Comparison of ENCODE assay signal across 13 mouse cellular contexts in genomic region chr5:121216126-121216446, GRCm38 (mm10). TPM values are rescaled to one million over a fixed set of nuclear protein-coding genes. Genes with fewer than 3 reads are reported as not detected.
DNase-seq lines count a peak whose midpoint lies in the region; ATAC-seq lines count a peak whose summit lies in the region.
"Had no signal": no experiment of that assay in that cellular context is flagged by ENCODE, and none has a peak within 500 bp of the region (broad histone marks: within the 10 kb centered on the region; RNA-seq: fewer than 3 reads in every experiment).

No protein-coding gene starts in this region.

- no peak for ATAC-seq in embryonic facial prominence, embryonic 13.5 days (ENCODE audit: insufficient number of reproducible peaks, insufficient read depth, low FRiP score, low TSS enrichment, low read depth)
- ATAC-seq in erythroblast, adult 5-6 weeks (replicated peaks; ENCODE audit: low FRiP score, poor library complexity, severe bottlenecking) = peak; percentile 79
- 0 out of 2 replicates have a peak, but pooled peaks have one; percentile 17 for ATAC-seq in megakaryocyte, adult 5-6 weeks (ENCODE audit: poor library complexity, severe bottlenecking)
- ATAC-seq: forebrain, embryonic 13.5 days had no signal

- 0 out of 2 replicates have a peak overlapping the region, but pooled peaks have one; percentile 21 for H3K9ac ChIP-seq in embryonic facial prominence, embryonic 13.5 days
- H3K9ac ChIP-seq: forebrain, embryonic 13.5 days; heart, embryonic 13.5 days; neural tube, embryonic 13.5 days had no signal

- no peak overlapping the region for H3K27ac ChIP-seq in embryonic facial prominence, embryonic 13.5 days
- no peak overlapping the region for H3K27ac ChIP-seq in embryonic facial prominence, embryonic 10.5 days (replicated peaks)
- H3K27ac ChIP-seq: forebrain, embryonic 13.5 days; heart, embryonic 13.5 days; macrophage; neural tube, embryonic 13.5 days had no signal

- H3K4me3 ChIP-seq in embryonic facial prominence, embryonic 13.5 days = no peak overlapping the region
- no peak overlapping the region for H3K4me3 ChIP-seq in embryonic facial prominence, embryonic 10.5 days
- H3K4me3 ChIP-seq: forebrain, embryonic 13.5 days; heart, embryonic 13.5 days; neural tube, embryonic 13.5 days had no signal

- 85% methylated on average over 12 of the region's 12 CpGs for WGBS in embryonic facial prominence, embryonic 13.5 days
- 82% methylated on average over 12 of the region's 12 CpGs for WGBS in embryonic facial prominence, embryonic 10.5 days

- H3K27me3 ChIP-seq in embryonic facial prominence, embryonic 13.5 days = no peaks in the 10 kb centered on the region
- no peaks in the 10 kb centered on the region for H3K27me3 ChIP-seq in embryonic facial prominence, embryonic 10.5 days (replicated peaks; ENCODE audit: low read depth, poor library complexity, severe bottlenecking)
- H3K27me3 ChIP-seq: forebrain, embryonic 13.5 days; heart, embryonic 13.5 days; neural tube, embryonic 13.5 days had no signal

- peaks cover 21% of the 10 kb centered on the region for H3K36me3 ChIP-seq in embryonic facial prominence, embryonic 13.5 days
- H3K36me3 ChIP-seq in embryonic facial prominence, embryonic 10.5 days (replicated peaks) = peaks cover 22% of the 10 kb centered on the region

- no peak overlapping the region for H3K4me2 ChIP-seq in embryonic facial prominence, embryonic 13.5 days
- H3K4me2 ChIP-seq: forebrain, embryonic 13.5 days; heart, embryonic 13.5 days; neural tube, embryonic 13.5 days had no signal

- H3K4me1 ChIP-seq in embryonic facial prominence, embryonic 13.5 days = 0 out of 2 replicates have a peak, but pooled peaks cover 6% of the 10 kb centered on the region
- H3K4me1 ChIP-seq in embryonic facial prominence, embryonic 10.5 days = peaks cover 7% of the 10 kb centered on the region
- H3K4me1 ChIP-seq: neural tube, embryonic 13.5 days had no signal

- DNase-seq in embryonic facial prominence, embryonic 10.5 days (ENCODE audit: low spot score) = no peak
- peak; percentile 24 for DNase-seq in MN1 (ENCODE audit: low spot score)
- no peak for DNase-seq in right cerebral cortex, postnatal 10 days (ENCODE audit: low spot score in 2 of 2)
- DNase-seq in embryo, embryonic 9.5 days (ENCODE audit: extremely low spot score) = no peak
- no peak for DNase-seq in lung, postnatal 36 days
- DNase-seq: kidney, adult 11 months had no signal

- 0 out of 2 replicates have a peak, but pooled peaks cover 4% of the 10 kb centered on the region for H3K9me3 ChIP-seq in embryonic facial prominence, embryonic 13.5 days
- H3K9me3 ChIP-seq in embryonic facial prominence, embryonic 10.5 days = no peaks in the 10 kb centered on the region
- H3K9me3 ChIP-seq: forebrain, embryonic 13.5 days; heart, embryonic 13.5 days; neural tube, embryonic 13.5 days had no signal

RNA-seq across cellular contexts. Expression of gene Hectd4, which starts 3.9 kb away (rescaled TPM):
- 4.7 and 7.1 TPM in 2 replicates for polyA plus RNA-seq in embryonic facial prominence, embryonic 13.5 days (2015; fragmentation: Nextera tagmentation; extraction: Ambion mirVana)
- polyA plus RNA-seq in embryonic facial prominence, embryonic 10.5 days (2016; fragmentation: Nextera tagmentation; extraction: Ambion mirVana) = 4.4 and 5.0 TPM in 2 replicates
- total RNA-seq in erythroblast, adult 5-6 weeks (2015; ENCODE audit: low replicate concordance) = 338 and 374 TPM in 2 replicates
- 587 and 871 TPM in 2 replicates for total RNA-seq in erythroblast, adult 5-6 weeks (2017; ENCODE audit: low replicate concordance)
- 12.0 and 17.0 TPM in 2 replicates for total RNA-seq in megakaryocyte, adult 5-6 weeks (2015)
- 8.6 and 15.2 TPM in 2 replicates for total RNA-seq in megakaryocyte, adult 5-6 weeks (2017)

RNA-seq across cellular contexts. Expression of gene Rpl6, which starts 11.8 kb away (rescaled TPM):
- 726 and 753 TPM in 2 replicates for polyA plus RNA-seq in embryonic facial prominence, embryonic 13.5 days (2015; fragmentation: Nextera tagmentation; extraction: Ambion mirVana)
- 686 and 696 TPM in 2 replicates for polyA plus RNA-seq in embryonic facial prominence, embryonic 10.5 days (2016; fragmentation: Nextera tagmentation; extraction: Ambion mirVana)
- 559 and 902 TPM in 2 replicates for total RNA-seq in erythroblast, adult 5-6 weeks (2015; ENCODE audit: low replicate concordance)
- total RNA-seq in erythroblast, adult 5-6 weeks (2017; ENCODE audit: low replicate concordance) = 408 and 598 TPM in 2 replicates
- total RNA-seq in megakaryocyte, adult 5-6 weeks (2015) = 1,545 and 1,566 TPM in 2 replicates
- total RNA-seq in megakaryocyte, adult 5-6 weeks (2017) = 945 and 954 TPM in 2 replicates

RNA-seq across cellular contexts. Expression of gene Ptpn11, which starts 24.9 kb away (rescaled TPM):
- 23.1 and 26.3 TPM in 2 replicates for polyA plus RNA-seq in embryonic facial prominence, embryonic 13.5 days (2015; fragmentation: Nextera tagmentation; extraction: Ambion mirVana)
- 25.0 and 25.4 TPM in 2 replicates for polyA plus RNA-seq in embryonic facial prominence, embryonic 10.5 days (2016; fragmentation: Nextera tagmentation; extraction: Ambion mirVana)
- 8.3 and 8.6 TPM in 2 replicates for total RNA-seq in erythroblast, adult 5-6 weeks (2015; ENCODE audit: low replicate concordance)
- total RNA-seq in erythroblast, adult 5-6 weeks (2017; ENCODE audit: low replicate concordance) = 23.6 and 26.5 TPM in 2 replicates
- 20.1 and 20.2 TPM in 2 replicates for total RNA-seq in megakaryocyte, adult 5-6 weeks (2015)
- total RNA-seq in megakaryocyte, adult 5-6 weeks (2017) = 37.8 and 40.9 TPM in 2 replicates

Comparison
In these comparisons a context has a peak if more than half of its experiments do, and no peak if none do; other contexts are left out.
1. RNA of gene Hectd4, which starts 3.9 kb away (total RNA-seq): 338 to 871 TPM in erythroblast, adult 5-6 weeks; 8.6 to 17.0 TPM in megakaryocyte, adult 5-6 weeks; every median in the first group is over 10 times any median in the second.